Mouse (Mus musculus) brain, embryonic 14.5 days (tissue): Measurements from ENCODE around the gene Ms4a6d.

Experiments used
- CTCF ChIP-seq: fragments of 200-500 bp; IDR thresholded peaks from 2 replicates; pipeline ENCODE4 v1.5.1; 2012; ENCODE audit warnings: inconsistent platforms, mild to moderate bottlenecking, moderate library complexity, borderline replicate concordance; ENCODE audit not compliant: insufficient read depth, insufficient read length; ENCODE audit errors: extremely low read depth
- POLR2A ChIP-seq: fragments of 200-500 bp; IDR thresholded peaks from 2 replicates; pipeline ENCODE4 v1.6.1; 2012; ENCODE audit warnings: mild to moderate bottlenecking, inconsistent platforms, borderline replicate concordance; ENCODE audit not compliant: poor library complexity, insufficient read depth, insufficient read length, severe bottlenecking; ENCODE audit errors: extremely low read depth

DNA sequence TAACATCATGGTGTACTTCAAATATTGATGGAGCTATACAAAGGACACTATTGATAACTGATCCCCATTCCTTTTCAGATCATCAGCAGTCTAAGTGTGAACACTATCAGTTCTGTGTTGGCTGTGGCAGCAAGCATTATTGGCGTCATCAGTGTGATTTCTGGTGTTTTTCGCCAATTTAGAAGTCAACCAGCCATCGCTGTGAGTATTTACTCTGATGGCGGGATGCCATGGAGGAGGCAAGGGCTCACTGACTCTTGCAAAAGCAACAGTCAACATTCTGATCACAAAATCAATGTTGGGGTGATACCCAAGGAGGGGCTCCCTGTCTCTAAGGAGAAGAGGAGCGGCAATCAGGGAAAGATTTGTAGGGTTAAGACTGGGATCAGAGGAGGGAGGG lies 49.9 kb downstream of the Ms4a6d start:
- TF ChIP-seq POLR2A (no peak), CTCF (no peak)
